Comparison of ENCODE assay signal across 8 mouse cellular contexts in genomic region chr13:41249538-41250317, GRCm38 (mm10). TPM values are rescaled to one million over a fixed set of nuclear protein-coding genes. Genes with fewer than 3 reads are reported as not detected.
DNase-seq lines count a peak whose midpoint lies in the region; ATAC-seq lines count a peak whose summit lies in the region.

TSS of gene Smim13 (plus strand) at chr13:41249844.

- DNase-seq in adipocyte (ENCODE audit: low spot score): peak; percentile 95
- peak; percentile 98 for DNase-seq in embryo, embryonic 10 days (ENCODE audit: low spot score)
- DNase-seq in gastrocnemius, postnatal 10 days: peak; percentile 85
- peak; percentile 97 for DNase-seq in induced T-regulatory cell, adult 2 months (ENCODE audit: low read depth)
- DNase-seq in left cerebral cortex, adult 9 months (ENCODE audit: low spot score in 2 of 2): peak; percentile 93 to 95
- DNase-seq in right cerebral cortex, postnatal 14 days: peak; percentile 88
- peak; percentile 79 to 93 for DNase-seq in urinary bladder, postnatal 36 days (ENCODE audit: low spot score in 2 of 2)

- peak; percentile 96 for ATAC-seq in megakaryocyte progenitor cell, adult 5-6 weeks (replicated peaks; ENCODE audit: poor library complexity)

RNA-seq across cellular contexts. Expression of gene Smim13, which starts in this region (rescaled TPM):
- total RNA-seq in gastrocnemius, postnatal 10 days (2021): 10 to 100 TPM; 23.4 to 24.5 TPM
- total RNA-seq in megakaryocyte progenitor cell, adult 5-6 weeks (2015): 16.0 and 18.7 TPM in 2 replicates
- total RNA-seq in megakaryocyte progenitor cell, adult 5-6 weeks (2017): 11.9 and 12.8 TPM in 2 replicates

Comparison
In these comparisons a context has a peak if more than half of its experiments do, and no peak if none do; other contexts are left out.
1. Peak in every context shown above with its lines: DNase-seq and ATAC-seq.